Mouse (Mus musculus): ENCODE data around the gene Lin28a. TPM values are rescaled to one million over a fixed set of nuclear protein-coding genes. Genes with fewer than 3 reads are reported as not detected.

Gene Lin28a
- not detected for total RNA-seq (2021)

- DNase-seq, result no peak
Observed at GRCm38 (mm10) chr4:134018779-134019145, at the start of gene Lin28a. TSS of gene Lin28a (minus strand) at chr4:134018841.

- no peak for DNase-seq
Observed at GRCm38 (mm10) chr4:134067833-134068544, 49.3 kb upstream of the Lin28a start.

GRCm38 (mm10) chr4:134067383-134067782 is 48.7 kb upstream of the Lin28a start:
- DNase-seq, result no peak

- no peak for DNase-seq
Observed at GRCm38 (mm10) chr4:134065431-134066004, 46.9 kb upstream of the Lin28a start.

GRCm38 (mm10) chr4:134062561-134062960 is 43.9 kb upstream of the Lin28a start:
- no peak for DNase-seq

- DNase-seq, result no peak
Observed at GRCm38 (mm10) chr4:134061944-134062446, 43.4 kb upstream of the Lin28a start.

GRCm38 (mm10) chr4:134061166-134061830 is 42.7 kb upstream of the Lin28a start:
- no peak for DNase-seq

- DNase-seq, result no peak
Observed at GRCm38 (mm10) chr4:134060135-134060865, 41.7 kb upstream of the Lin28a start, which contains the start of gene Crybg2. TSS of gene Crybg2 (plus strand) at chr4:134060815.

GRCm38 (mm10) chr4:134058908-134059307 is 40.3 kb upstream of the Lin28a start:
- no peak for DNase-seq

GRCm38 (mm10) chr4:134058166-134058715 is 39.6 kb upstream of the Lin28a start:
- DNase-seq, result no peak

- DNase-seq, result no peak
Observed at GRCm38 (mm10) chr4:134053538-134053937, 34.9 kb upstream of the Lin28a start, which contains the start of gene Zfp683. TSS of gene Zfp683 (plus strand) at chr4:134053838.

- DNase-seq, result no peak
Observed at GRCm38 (mm10) chr4:134052560-134052959, 33.9 kb upstream of the Lin28a start.

GRCm38 (mm10) chr4:134051912-134052311 is 33.3 kb upstream of the Lin28a start:
- DNase-seq, result no peak

- no peak for DNase-seq
Observed at GRCm38 (mm10) chr4:134047648-134048047, 29.0 kb upstream of the Lin28a start.

- DNase-seq, result no peak
Observed at GRCm38 (mm10) chr4:134043041-134043440, 24.4 kb upstream of the Lin28a start.

- DNase-seq, result no peak
Observed at GRCm38 (mm10) chr4:134041317-134042123, 22.9 kb upstream of the Lin28a start.

GRCm38 (mm10) chr4:134035953-134036352 is 17.3 kb upstream of the Lin28a start:
- peak; percentile 80 to 82 for DNase-seq

GRCm38 (mm10) chr4:134025802-134026201 is 7.2 kb upstream of the Lin28a start:
- no peak for DNase-seq

- DNase-seq, result no peak
Observed at GRCm38 (mm10) chr4:134020621-134021020, 2.0 kb upstream of the Lin28a start.

- no peak for DNase-seq
Observed at GRCm38 (mm10) chr4:134019641-134020351, 1.2 kb upstream of the Lin28a start.

- no peak for DNase-seq
Observed at GRCm38 (mm10) chr4:134019210-134019609, 569 bp upstream of the Lin28a start.

Measured in layer of hippocampus, postnatal 36 days (tissue).